Mouse (Mus musculus) heart, adult 11 months (tissue): ENCODE results near the gene Vmn1r210.
"Not testable (repeated sequence)": the region's sequence is repeated elsewhere in the genome, so short reads cannot be mapped to it uniquely, and the experiment has no call there.

Source experiments
- DNase-seq: peaks from one replicate; pipeline ENCODE4 v3.0.0; 2022

The Vmn1r210 gene

GRCm38 (mm10) chr13:22831248-22831647, at the start of gene Vmn1r210:
Vmn1r210 (minus strand) TSS chr13:22831348.
- no peak for DNase-seq

DNA sequence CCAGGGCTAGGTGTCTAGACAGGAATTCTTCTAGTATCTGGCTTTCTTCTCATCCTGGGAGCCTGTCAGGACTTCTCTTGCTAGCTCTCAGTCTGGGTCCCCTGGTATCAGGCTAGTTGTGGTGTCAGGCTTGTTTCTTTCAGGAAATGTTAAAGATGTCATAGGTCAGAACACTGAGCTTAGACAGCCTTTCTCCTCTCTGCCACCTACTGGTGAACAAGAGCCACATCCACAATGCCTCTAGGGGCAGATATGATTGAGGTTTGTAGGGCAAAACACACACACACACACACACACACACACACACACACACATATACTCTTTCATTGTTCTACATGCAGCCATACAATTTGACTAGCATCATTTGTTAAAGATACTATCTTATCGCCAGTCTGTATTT, 48.1 kb upstream of the Vmn1r210 start:
- DNase-seq = no peak

DNA sequence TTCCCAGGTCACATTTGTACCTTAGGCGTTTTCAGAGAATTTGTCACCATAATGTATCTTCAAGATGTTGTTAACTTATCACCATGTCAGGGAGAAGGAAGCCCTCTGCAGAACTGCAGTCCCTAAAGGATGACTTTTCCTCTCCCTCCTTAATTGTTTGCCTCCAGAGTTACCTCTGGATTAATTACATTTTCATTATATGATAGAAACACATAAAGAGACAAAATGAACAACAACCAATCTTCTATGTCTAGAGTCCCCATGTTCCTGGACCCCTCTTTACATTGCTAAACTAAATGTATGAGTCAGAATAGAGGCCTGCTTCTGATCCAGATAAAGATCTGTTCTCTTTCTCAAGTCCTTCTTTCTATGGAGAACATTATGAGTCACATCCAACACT, 26.3 kb upstream of the Vmn1r210 start, which contains the start of gene Vmn1r211:
Vmn1r211 (minus strand) TSS at position 101 of the 400 bp plus-strand sequence.
- DNase-seq = no peak

GRCm38 (mm10) chr13:22854760-22855159, 23.6 kb upstream of the Vmn1r210 start:
- no peak for DNase-seq

GRCm38 (mm10) chr13:22846798-22847197, 15.7 kb upstream of the Vmn1r210 start:
- DNase-seq = no peak

DNA sequence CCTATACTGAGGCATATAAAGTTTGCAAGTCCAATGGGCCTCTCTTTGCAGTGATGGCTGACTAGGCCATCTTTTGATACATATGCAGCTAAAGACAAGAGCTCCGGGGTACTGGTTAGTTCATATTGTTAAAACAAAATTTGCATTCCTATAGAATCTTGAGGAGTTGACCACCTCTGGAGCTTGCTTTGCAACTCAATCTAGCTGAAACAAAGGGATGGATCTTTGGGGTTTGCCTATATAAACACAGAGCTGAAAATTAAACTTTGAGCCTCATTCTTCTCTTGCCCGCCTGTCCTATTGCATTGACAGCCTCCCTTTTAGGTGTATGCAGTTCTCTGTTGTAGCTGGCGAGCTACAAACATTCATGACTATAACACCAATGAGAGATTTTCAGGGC, 13.2 kb upstream of the Vmn1r210 start:
- DNase-seq = not testable (repeated sequence)

DNA sequence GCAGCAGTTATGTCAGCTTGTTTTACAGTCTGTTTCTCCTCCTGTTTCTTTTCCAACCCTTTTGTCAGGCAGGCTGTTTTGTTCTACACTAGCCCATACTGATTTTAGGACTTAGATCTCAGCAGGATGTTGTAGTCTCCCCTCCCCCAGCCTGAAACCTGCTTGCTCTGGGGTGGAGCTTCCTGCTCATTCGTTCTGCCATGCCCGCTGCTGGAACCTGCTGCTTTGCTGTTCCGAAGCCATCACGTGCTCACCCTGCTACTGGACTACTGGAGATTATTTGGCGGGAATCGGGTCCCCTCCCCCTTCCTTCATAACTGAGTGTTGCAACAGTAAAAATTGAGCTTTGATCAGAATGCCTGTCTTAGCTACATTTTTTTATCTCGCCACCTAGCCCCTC, 1.8 kb downstream of the Vmn1r210 start:
- DNase-seq = not testable (repeated sequence)

GRCm38 (mm10) chr13:22821601-22822000, 9.5 kb downstream of the Vmn1r210 start:
- not testable (repeated sequence) for DNase-seq

- not testable (repeated sequence) for DNase-seq
Measured at GRCm38 (mm10) chr13:22809582-22809981, 21.6 kb downstream of the Vmn1r210 start, which contains the start of gene Vmn1r209. Vmn1r209 (minus strand) TSS chr13:22809682.

- DNase-seq = not testable (repeated sequence)
Measured at GRCm38 (mm10) chr13:22788096-22788495, 43.1 kb downstream of the Vmn1r210 start.

- not testable (repeated sequence) for DNase-seq
Measured at GRCm38 (mm10) chr13:22784159-22784558, 47.0 kb downstream of the Vmn1r210 start.

GRCm38 (mm10) chr13:22777300-22777699, 53.8 kb downstream of the Vmn1r210 start, which contains the start of gene Vmn1r208:
Vmn1r208 (minus strand) TSS chr13:22777400.
- not testable (repeated sequence) for DNase-seq
